Mouse (Mus musculus) MN1 (cell line): ENCODE data around the gene Fam8a1.

Source experiments
- DNase-seq: peaks from one replicate; pipeline ENCODE4 v3.0.0-alpha.2; 2016; ENCODE audit warnings: low spot score

Fam8a1 gene

DNA sequence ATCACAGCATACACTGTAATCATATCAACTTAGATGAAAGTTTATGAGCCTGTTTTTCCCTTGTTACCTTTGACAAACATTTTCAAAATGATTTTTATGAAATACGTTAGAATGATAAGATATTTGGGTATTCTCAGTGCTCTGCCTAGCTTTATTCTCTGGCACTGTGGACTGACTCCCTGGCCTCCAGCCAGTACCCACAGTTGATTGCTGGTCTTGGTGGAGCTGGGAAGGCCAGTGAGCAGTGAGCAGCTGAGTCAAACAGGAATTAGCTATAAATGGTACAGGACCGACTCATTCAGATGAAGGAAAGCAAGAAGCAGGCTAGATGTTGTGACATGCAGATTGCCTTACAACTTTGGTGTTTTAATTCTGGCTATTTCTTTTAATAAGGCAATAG is 5.3 kb downstream of the Fam8a1 start:
- DNase-seq = peak; percentile 18

DNA sequence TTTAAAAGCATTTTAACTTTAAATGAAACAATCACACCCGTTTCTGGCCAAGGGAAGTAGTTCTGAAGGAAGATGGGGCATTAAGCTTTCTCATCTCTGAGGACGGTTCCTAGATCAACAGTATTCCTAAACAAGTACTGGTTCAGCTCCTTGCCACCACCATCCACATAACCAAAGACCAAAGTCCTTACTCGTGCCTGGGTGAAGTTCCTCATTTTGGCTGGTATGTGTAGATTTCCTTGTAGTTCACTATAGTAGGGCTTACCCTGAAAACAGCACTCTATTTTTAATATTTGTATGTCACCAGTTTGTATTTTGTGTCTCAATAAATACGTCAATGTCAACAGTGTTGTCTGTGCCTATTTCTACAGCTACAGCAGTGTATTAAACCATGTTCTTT is 8.4 kb downstream of the Fam8a1 start:
- no peak for DNase-seq

DNA sequence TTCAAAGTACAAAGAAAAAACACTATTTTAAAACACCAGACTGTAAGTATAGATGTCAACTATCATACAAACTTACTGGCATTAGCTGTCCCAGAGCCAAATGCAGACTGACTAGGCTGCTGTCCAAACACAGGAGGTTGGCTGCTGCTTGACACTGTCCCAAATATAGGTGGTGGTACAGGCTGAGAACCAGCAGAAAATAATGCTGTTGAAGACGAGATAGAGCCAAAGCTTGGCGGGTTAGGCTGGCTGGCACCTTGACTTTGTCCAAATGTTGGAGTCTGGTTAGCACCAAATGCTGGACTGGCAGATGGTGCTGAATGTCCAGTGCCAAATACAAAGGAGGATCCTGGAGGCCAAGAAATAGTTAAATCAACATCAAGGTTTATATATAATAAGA is 13.6 kb downstream of the Fam8a1 start:
- no peak for DNase-seq

DNA sequence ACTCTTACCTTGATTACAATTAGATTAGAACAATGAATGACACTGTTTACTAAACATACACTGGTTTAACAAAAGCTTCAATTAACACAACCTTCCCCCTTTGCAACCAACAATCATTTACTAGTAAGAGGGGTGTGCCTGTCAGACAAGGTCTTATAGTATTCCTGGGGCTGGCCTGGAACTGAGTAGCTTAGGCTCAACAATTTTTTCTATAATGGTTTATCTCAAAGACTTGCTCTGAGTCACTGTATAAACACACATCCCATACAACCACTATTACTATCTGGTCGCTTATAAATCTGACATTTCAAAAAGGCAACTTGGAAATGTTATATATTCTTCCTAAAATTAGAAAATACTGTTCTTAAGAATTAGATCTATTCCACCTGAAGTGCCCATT is 14.0 kb downstream of the Fam8a1 start:
- no peak for DNase-seq

DNA sequence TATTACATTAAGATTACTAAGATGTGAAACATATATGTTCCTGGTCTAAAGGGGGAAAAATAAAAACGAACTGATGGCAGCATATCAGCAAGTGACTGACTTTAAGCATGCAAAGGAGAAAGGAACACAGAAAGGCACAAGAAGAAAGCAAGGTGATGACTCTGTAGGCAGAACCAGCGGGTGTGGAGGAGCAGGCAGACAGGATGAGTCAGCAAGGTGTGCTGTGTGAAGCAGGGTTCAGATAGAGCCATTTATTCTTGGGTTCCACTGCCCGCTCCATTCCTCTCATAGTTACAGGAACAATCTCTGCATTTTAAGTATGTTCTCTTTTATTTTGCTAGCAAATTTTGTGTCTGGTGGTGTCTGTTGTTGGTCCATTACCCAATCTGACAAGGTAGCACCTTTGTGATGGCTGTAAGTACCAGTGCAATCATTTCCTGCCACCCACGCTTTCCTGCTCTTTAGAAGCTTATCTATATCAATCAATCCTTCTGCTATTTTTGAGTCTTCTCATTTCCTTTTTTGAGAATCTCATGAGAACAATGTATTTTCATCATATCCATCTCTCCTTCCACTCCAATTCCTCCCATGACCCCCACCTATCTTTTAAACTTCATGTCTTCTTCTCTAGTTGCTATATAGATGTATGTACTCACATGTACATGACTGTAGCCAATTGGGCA is 21.4 kb downstream of the Fam8a1 start:
- DNase-seq = no peak

DNA sequence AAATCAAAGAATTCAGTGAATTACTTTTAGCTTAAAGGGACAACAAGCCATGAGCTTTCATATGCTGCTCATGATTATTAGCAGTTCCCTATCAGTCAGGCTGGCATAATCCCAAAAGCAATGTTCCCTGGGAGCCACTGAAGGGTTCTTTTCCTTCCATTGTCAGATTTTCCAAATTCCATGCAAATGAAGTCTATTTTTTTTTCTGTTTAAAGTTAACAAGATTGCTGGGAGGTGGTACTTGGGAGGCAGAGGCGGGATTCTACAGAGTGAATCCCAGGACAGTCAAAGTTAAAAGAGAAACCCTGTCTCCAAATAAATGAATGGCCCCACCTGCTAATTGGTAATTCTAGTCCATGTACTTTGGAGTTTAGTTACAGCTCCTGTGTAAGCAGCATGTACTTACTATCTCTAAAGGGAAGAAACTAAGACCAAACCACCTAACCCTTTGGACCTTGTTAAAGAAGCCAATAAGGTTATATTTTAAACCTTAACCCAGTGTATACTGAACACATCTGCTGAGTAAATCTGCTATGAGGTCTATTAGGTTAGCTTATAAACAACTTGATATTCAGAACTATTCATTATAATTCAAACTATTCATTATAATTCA is 26.1 kb downstream of the Fam8a1 start:
- DNase-seq = no peak

DNA sequence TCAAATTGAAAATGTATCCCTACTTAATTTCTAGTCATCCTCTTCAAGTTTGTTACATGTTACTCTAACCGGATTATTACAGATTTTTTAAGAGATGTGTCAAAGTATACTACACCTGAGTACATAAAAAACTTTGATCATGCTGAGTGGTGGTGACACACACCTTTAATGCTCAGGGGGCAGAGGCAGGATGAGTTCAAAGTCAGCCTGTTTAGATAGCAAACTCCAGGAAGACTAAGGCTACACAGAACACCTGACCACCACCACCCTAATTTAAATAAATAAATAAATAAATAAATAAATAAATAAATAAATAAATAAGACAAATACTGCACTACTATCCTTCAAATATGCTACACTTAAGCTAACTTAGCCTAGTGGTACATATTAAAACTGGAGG is 26.6 kb downstream of the Fam8a1 start:
- DNase-seq = no peak

DNA sequence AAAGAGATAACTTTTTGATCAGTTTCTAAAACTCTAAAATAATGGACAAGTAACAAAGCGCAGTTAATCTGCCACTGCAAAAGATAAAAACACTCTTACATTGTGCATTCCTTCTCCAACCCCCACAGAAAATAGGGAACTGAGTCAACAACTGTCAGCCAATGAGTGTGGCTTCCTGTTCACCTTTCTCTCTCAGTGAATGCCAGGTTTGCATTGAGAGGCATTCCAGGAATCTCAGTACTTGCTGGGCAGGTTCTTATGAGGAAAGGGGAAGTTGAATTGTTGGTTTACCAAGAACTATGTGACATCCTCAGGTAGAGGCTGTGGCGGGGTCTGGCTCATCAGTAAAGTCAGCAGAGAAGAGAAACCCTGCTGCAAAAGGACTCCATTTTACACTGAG is 27.5 kb downstream of the Fam8a1 start:
- no peak for DNase-seq

DNA sequence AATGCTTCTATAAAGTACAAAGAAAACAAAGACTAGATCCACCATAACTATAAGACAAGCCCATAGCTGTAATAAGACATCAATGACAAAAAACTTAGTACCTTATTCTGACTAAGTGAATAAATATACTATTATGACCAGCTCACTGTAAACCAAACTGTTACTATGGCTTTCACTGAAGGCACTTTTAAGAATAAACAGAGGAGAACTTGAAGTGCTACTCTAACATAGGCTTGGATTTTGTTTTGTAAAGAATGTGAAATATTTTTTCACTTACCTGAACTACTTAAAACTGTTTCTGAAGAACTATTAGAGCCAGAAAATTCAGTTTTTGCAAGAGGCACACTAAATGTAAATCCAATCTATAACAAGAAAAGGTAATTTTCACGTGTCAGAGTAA is 30.1 kb downstream of the Fam8a1 start:
- DNase-seq = no peak

DNA sequence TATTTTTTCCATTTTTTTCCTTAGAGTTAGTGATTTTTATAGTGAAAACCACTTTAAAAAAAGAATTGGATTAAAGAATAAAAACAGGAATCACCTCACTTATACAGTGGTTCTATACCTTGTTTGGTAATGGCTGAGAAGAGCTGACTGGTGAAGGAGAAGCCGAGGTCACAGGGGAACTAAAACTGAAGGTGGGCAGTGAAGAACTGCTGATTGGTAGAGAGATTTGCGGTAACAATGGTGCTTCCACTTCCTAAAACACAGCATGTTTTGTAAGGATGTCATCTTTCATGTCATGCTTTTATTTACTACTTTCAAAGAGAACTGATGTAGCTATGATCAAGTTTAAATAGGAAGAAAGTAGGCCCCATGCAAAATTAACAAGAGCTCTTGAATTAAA is 32.2 kb downstream of the Fam8a1 start:
- DNase-seq = no peak

DNA sequence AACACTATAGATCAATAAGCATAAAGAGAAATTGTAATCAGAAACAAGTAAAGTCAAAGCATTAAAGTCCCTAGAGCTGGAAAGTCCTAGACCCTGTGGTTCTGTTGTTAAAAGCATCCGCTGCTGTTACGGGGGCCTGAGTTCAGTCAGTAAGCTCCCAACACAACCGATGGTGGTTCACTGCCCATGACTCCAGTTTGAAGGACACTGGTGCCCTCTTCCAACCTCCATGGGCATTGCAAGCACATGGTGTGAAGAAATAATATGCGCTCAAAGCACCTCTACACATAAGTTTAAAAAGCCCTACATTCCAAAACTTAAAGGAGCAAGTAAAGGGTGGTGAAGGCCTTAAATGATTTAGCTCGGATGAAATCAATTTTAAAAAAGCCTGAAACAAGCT is 33.8 kb downstream of the Fam8a1 start:
- DNase-seq = no peak

DNA sequence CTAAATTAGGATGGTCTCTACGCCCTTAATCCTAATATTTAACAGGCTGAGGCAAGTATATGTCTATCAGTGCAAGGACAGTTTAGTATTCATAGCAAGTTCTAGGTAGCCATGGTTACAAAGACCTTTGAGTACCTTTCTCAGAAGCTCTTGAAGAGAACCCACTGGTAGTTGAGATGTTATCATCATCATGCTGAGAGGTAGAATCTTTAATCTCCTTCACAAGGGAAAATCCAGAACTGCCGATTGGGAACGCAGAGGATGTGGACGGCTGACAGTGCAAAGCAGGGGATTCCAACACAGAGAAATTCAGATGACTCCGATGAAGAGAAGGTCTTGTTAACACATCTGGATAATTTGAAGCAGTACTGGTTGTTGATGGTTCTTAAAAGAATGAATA is 44.2 kb downstream of the Fam8a1 start:
- DNase-seq = no peak

DNA sequence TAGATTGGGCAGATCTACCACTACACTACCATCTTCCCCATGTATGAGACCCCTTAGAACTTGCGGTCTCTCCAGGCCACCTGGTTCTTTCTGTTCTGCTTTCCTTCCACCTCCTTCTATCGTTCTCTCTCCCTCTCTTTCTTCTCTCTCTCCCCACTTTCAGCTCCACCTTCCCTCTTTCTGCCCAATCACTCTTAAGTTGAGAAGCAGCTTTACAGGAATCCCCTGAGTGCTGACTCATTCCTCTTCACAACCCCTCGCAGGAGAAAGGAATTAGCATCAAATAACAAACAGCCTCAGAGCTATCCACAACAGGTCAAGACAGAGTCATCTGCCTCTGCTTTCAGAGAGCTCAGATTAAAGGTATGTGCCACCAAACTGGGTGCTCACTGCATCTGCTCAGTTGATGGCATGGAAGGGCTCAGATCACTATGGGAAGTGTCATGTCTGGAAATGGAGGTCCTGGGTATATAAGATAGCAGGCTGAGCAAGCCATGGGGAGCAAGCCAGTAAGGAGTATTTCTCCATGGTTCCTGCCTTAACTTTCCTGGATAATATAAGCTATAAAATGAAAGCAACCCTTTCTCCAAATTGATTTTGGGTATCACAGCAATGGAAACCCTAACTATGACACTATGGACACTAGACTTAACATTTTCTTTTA is 46.8 kb downstream of the Fam8a1 start:
- peak; percentile 30 for DNase-seq

DNA sequence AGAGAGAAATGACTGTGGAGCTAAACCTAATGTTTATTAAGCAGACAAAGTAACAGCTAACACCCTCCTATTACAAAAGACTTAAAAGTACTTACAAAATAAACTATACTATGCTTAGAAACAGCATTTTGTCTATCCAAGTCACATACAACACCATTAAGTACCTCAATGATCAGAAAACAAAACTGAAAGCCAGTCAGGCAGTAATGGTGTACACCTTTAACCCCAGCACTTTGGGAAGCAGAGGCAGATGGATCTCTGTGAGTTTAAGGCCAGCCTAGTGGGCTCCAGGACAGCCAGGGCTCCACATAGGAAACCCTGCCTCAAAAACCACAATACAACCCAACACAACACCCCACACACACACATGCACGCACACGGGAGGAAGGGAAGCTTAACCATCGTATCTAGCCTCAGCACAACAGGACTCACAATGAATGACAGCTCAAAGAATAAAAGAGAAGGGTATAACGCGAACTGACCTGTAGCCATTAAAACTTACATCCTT is 49.6 kb downstream of the Fam8a1 start:
- no peak for DNase-seq

DNA sequence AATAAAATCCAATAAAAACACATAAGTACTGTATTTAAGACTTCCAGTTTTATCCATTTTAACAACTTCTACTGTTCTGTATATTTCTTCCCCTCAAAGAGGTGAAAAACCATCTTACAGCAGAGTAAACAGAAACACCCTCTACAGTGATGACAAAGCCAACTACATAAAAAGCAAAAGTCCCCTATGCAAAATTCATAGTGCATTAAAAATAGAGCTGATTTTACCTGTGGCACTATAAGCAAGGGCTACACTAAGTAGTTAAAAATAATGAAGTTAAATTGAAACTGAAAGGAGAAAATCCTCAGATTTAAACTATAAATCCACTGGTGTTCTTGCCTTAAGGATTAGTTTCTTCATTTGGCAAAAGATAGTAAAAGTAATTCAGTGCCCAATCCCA is 51.7 kb downstream of the Fam8a1 start:
- no peak for DNase-seq

DNA sequence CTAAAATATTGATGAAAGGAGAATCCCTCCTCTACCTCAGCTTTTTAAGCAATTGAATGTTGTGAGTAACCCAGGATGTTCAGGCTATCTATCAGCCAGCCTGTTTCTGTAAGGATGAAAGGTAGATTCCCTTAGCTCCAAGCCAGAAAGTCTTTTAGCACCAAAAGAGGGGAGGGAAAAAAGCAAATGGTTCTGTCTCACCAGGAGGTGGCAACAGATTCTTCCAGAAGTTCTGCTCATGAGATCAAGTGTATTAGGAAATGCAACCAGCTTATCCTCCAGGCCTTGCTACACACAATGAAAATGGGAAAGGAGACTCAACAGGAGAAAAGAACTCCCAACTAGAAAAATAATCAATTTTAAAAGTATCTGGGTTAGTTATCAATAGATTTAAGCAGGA is 55.0 kb downstream of the Fam8a1 start:
- DNase-seq = peak; percentile 20

DNA sequence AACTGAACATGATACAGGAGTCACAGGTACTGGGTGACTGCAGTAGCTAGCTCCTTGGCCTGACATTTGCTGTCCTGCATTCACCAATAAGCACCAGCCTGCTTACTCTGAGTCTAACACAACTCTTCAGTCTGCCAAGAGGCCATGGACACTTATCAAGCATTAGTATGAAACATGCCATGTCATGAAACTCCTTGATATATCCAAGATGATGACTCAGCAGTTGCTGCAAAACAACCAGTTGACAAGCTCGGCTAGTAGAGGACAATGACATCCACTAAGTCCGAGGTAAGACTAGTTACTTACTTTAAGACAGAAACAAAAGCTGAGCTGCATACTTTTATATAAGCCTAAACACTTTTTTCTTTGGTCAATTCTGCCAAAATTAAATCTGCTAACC is 55.9 kb downstream of the Fam8a1 start:
- peak; percentile 23 for DNase-seq

DNA sequence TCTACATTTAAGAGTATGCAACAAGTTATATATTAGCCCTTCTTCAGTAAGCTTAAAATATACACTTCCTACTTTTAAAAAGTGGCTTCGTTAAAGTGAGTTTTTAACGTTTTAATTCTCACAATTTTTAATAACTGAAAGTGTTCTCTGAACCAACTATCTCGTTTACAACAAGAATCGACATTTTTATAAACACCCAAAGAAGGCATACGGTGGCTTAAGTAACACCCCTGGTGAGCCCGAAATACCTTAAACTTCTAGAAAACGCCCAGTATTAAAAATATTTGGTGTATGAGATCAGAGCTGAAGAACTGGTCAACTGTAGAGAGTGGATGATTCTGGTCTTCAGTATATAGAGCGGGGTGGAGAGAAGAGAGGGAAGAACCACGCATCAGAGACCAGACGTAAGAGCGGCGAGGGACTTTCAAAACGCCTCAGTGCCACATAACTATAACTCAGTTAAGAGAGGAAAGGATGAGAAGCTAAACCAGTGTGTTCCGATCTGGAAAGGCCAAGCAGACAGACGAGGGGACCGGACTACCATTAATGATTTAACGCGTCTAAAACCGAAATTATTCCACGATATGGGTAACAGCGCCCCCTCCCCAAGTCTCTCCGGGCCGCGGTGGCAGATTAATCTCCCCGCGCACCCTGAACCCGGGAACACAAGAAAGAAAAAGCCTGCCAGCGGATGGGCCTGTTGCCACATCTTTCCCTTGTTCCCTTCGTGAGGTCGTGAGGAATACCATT is 57.1 kb downstream of the Fam8a1 start:
- peak; percentile 34 for DNase-seq

DNA sequence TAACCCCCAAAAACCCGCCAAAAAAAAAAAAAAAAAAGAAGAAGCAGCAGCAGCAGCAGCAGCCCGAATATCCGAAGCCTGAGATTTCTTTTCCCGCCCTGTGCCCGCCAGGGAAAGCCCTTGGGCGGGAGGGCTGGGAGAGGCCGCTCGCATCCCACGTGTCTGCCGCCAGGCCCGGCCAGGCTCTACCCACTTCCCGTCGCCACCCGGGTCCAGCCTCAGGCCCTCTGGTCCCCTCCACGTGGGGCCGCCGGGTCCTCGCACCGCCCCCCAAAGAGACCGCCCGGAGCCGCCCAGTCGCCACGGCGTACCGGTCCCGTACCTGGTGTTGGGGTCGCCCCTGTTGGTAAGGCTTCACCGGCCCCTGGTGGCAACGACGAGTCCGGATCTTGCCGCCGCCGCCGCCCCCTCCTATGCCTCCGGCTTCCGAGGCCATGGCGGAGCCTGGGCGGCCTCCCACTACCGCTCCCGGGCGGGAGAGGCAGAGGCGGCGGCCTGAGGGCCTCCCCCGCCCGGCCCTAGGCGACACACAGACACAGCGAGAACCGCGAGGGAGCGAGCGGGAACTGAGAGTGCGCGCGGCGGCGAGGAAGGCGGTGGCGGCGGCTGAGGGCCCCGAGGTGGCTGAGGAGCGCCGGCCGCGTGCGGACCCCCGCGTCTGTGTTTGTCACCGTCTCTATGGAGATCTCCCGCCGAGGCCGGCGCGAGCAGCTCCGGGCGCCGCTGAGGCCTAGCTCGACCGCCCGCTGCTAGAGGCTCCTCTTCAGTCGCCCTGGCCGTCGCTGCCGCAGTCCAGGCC is 57.9 kb downstream of the Fam8a1 start:
- DNase-seq = peak; percentile 74
